Comparison of ENCODE assay signal across 15 mouse cellular contexts in the genomic region with DNA sequence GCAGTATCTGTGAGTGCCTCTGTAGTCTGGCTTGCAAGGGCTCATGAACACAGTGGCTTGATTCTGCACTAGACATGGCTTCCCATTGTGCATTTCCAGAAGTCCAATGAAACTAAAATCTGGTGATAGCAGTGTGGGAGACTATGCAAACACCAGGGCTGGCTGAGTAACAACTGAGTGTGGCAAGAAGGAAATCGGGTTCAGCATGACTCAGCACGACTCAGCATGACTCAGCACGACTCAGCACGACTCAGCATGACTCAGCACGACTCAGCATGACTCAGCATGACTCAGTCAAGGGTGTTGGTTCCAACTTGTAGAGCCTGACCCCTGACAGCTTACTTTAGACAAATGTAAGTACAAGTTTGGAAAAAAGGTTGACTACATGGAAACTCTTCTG.
DNase-seq lines count a peak whose midpoint lies in the region; ATAC-seq lines count a peak whose summit lies in the region.
"Had no signal": no experiment of that assay in that cellular context is flagged by ENCODE, and none has a peak within 500 bp of the region (broad histone marks: within the 10 kb centered on the region; RNA-seq: fewer than 3 reads in every experiment).

No protein-coding gene starts in this region.

- 95% methylated on average over 5 of the region's 5 CpGs for WGBS in midbrain, embryonic 14.5 days
- 91% methylated on average over 5 of the region's 5 CpGs for WGBS in hindbrain, embryonic 14.5 days
- 94% methylated on average over 5 of the region's 5 CpGs for WGBS in hindbrain, embryonic 10.5 days

- H3K4me2 ChIP-seq in midbrain, embryonic 14.5 days (ENCODE audit: low read length), result no peak overlapping the region
- H3K4me2 ChIP-seq in hindbrain, embryonic 14.5 days (replicated peaks), result no peak overlapping the region
- H3K4me2 ChIP-seq: limb, embryonic 13.5 days; neural tube, embryonic 15.5 days had no signal

- H3K27me3 ChIP-seq in midbrain, embryonic 14.5 days (ENCODE audit: control insufficient read depth, insufficient read depth, low read length), result no peaks in the 10 kb centered on the region
- H3K27me3 ChIP-seq in hindbrain, embryonic 14.5 days (ENCODE audit: control insufficient read depth, insufficient read depth, low read length), result no peaks in the 10 kb centered on the region
- no peaks in the 10 kb centered on the region for H3K27me3 ChIP-seq in hindbrain, embryonic 10.5 days (ENCODE audit: insufficient read depth, poor library complexity, severe bottlenecking)
- H3K27me3 ChIP-seq: limb, embryonic 13.5 days; neural tube, embryonic 15.5 days had no signal

- no peaks in the 10 kb centered on the region for H3K36me3 ChIP-seq in midbrain, embryonic 14.5 days (ENCODE audit: control insufficient read depth, insufficient read depth, low read length)
- no peaks in the 10 kb centered on the region for H3K36me3 ChIP-seq in hindbrain, embryonic 14.5 days (replicated peaks; ENCODE audit: control insufficient read depth, insufficient read depth)
- no peaks in the 10 kb centered on the region for H3K36me3 ChIP-seq in hindbrain, embryonic 10.5 days
- H3K36me3 ChIP-seq: limb, embryonic 13.5 days; neural tube, embryonic 15.5 days had no signal

- H3K27ac ChIP-seq in midbrain, embryonic 14.5 days (replicated peaks; ENCODE audit: low read depth, low read length), result no peak overlapping the region
- no peak overlapping the region for H3K27ac ChIP-seq in hindbrain, embryonic 14.5 days
- H3K27ac ChIP-seq in hindbrain, embryonic 10.5 days, result no peak overlapping the region
- H3K27ac ChIP-seq: limb, embryonic 13.5 days; neural tube, embryonic 15.5 days had no signal

- no peak overlapping the region for H3K4me3 ChIP-seq in midbrain, embryonic 14.5 days (replicated peaks; ENCODE audit: low read depth, low read length)
- H3K4me3 ChIP-seq in hindbrain, embryonic 14.5 days (replicated peaks; ENCODE audit: low read length), result no peak overlapping the region
- H3K4me3 ChIP-seq in hindbrain, embryonic 10.5 days, result no peak overlapping the region
- H3K4me3 ChIP-seq: erythroblast, embryonic 14.5 days; limb, embryonic 13.5 days; neural tube, embryonic 15.5 days had no signal

- H3K4me1 ChIP-seq in midbrain, embryonic 14.5 days (ENCODE audit: control insufficient read depth, insufficient read depth, low read length), result peaks cover 8% of the 10 kb centered on the region; the same call in 1 of the 2 replicates
- no peaks in the 10 kb centered on the region for H3K4me1 ChIP-seq in hindbrain, embryonic 14.5 days (replicated peaks; ENCODE audit: control insufficient read depth, insufficient read depth, low read length)
- peaks cover 18% of the 10 kb centered on the region for H3K4me1 ChIP-seq in hindbrain, embryonic 10.5 days (replicated peaks)
- H3K4me1 ChIP-seq: limb, embryonic 13.5 days; neural tube, embryonic 15.5 days had no signal

- ATAC-seq in midbrain, embryonic 14.5 days (ENCODE audit: low FRiP score, low TSS enrichment), result no peak
- ATAC-seq in hindbrain, embryonic 14.5 days (ENCODE audit: low FRiP score), result no peak
- ATAC-seq: midbrain, embryonic 16.5 days had no signal

- DNase-seq in 3134 (ENCODE audit: extremely low read depth, insufficient read length, low spot score) (peak; percentile 86), 416B (ENCODE audit: low read depth) (peak; percentile 88)
- DNase-seq in Muller cell, postnatal 12 days (ENCODE audit: inconsistent ontology term), result peak; percentile 48
- peak; percentile 10 for DNase-seq in c-Kit-positive CD71-positive TER-119-negative erythroid progenitor cells, embryonic 14.5 days (ENCODE audit: low read depth)
- no peak for DNase-seq in layer of hippocampus, adult 11-12 months (ENCODE audit: low spot score)
- no peak for DNase-seq in midbrain, embryonic 14.5 days
- DNase-seq in hindbrain, embryonic 14.5 days (ENCODE audit: low spot score), result no peak
- no peak for DNase-seq in hindbrain, embryonic 10.5 days (ENCODE audit: low spot score)
- DNase-seq: cerebellum, adult 2 months; kidney, postnatal 14 days; lung, postnatal 10 days had no signal

- no peaks in the 10 kb centered on the region for H3K9me3 ChIP-seq in midbrain, embryonic 14.5 days (ENCODE audit: control insufficient read depth, low read length)
- no peaks in the 10 kb centered on the region for H3K9me3 ChIP-seq in hindbrain, embryonic 14.5 days (ENCODE audit: control insufficient read depth, low read length)
- no peaks in the 10 kb centered on the region for H3K9me3 ChIP-seq in hindbrain, embryonic 10.5 days
- H3K9me3 ChIP-seq: limb, embryonic 13.5 days; neural tube, embryonic 15.5 days had no signal

- H3K9ac ChIP-seq in midbrain, embryonic 14.5 days (replicated peaks; ENCODE audit: low read length), result no peak overlapping the region
- no peak overlapping the region for H3K9ac ChIP-seq in hindbrain, embryonic 14.5 days
- H3K9ac ChIP-seq: limb, embryonic 13.5 days; neural tube, embryonic 15.5 days had no signal

Comparison
In these comparisons a context has a peak if more than half of its experiments do, and no peak if none do; other contexts are left out.
1. DNase-seq: peak in 3134 (single experiment), 416B (single experiment), Muller cell, postnatal 12 days (single experiment) and c-Kit-positive CD71-positive TER-119-negative erythroid progenitor cells, embryonic 14.5 days (single experiment); none in layer of hippocampus, adult 11-12 months (single experiment), midbrain, embryonic 14.5 days (single experiment), hindbrain, embryonic 14.5 days (single experiment) and hindbrain, embryonic 10.5 days (single experiment).